Comparison of ENCODE assay signal across 29 mouse cellular contexts in the genomic region with DNA sequence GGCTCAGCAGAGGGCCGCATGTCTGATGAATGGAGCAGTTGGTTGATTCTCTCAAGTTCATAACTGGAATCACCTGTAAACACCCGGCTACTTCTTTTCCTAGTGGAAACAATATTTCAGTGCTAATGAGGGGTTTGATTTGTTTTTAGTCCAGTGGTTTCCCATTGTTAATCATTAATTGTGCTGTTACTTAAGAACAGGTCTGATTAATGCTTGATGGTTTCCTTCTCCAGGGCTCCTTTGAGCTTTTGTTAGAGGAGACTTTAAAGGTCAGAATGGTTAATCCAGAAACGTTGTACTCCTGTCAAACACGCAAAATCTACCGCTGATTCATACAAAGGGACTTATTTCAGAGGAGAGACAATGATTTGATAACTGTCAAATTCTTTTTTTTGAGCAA.
DNase-seq lines count a peak whose midpoint lies in the region; ATAC-seq and TF ChIP-seq lines count a peak whose summit lies in the region.
"Had no signal": no experiment of that assay in that cellular context is flagged by ENCODE, and none has a peak within 500 bp of the region (broad histone marks: within the 10 kb centered on the region; RNA-seq: fewer than 3 reads in every experiment).

No protein-coding gene starts in this region.

- H3K27me3 ChIP-seq in liver, adult 2 months (ENCODE audit: control insufficient read depth, insufficient read depth, low read length): no peaks in the 10 kb centered on the region
- no peaks in the 10 kb centered on the region for H3K27me3 ChIP-seq in liver, embryonic 12.5 days (replicated peaks)
- no peaks in the 10 kb centered on the region for H3K27me3 ChIP-seq in kidney, embryonic 14.5 days (ENCODE audit: control insufficient read depth, insufficient read depth, low read length)
- H3K27me3 ChIP-seq: embryonic facial prominence, embryonic 15.5 days; forebrain, embryonic 12.5 days; heart, embryonic 13.5 days; hindbrain, embryonic 15.5 days; limb, embryonic 12.5 days; neural tube, embryonic 15.5 days had no signal

- no peak overlapping the region for H3K27ac ChIP-seq in liver, adult 2 months (replicated peaks; ENCODE audit: insufficient read depth, low read depth, low read length)
- no peak overlapping the region for H3K27ac ChIP-seq in liver, embryonic 12.5 days
- no peak overlapping the region for H3K27ac ChIP-seq in kidney, embryonic 14.5 days (ENCODE audit: low read depth, low read length)
- H3K27ac ChIP-seq: embryonic facial prominence, embryonic 10.5 days; embryonic facial prominence, embryonic 15.5 days; forebrain, embryonic 12.5 days; heart, embryonic 13.5 days; hindbrain, embryonic 15.5 days; left cerebral cortex, adult 2 months; limb, embryonic 12.5 days; neural tube, embryonic 15.5 days had no signal

- H3K36me3 ChIP-seq in liver, adult 2 months (ENCODE audit: control insufficient read depth, insufficient read depth, low read length): no peaks in the 10 kb centered on the region
- H3K36me3 ChIP-seq in liver, embryonic 12.5 days: no peaks in the 10 kb centered on the region
- no peaks in the 10 kb centered on the region for H3K36me3 ChIP-seq in kidney, embryonic 14.5 days (ENCODE audit: control insufficient read depth, insufficient read depth, low read length)
- H3K36me3 ChIP-seq: embryonic facial prominence, embryonic 10.5 days; embryonic facial prominence, embryonic 15.5 days; forebrain, embryonic 12.5 days; heart, embryonic 13.5 days; hindbrain, embryonic 15.5 days; limb, embryonic 12.5 days; neural tube, embryonic 15.5 days had no signal

- H3K4me1 ChIP-seq in liver, adult 2 months (ENCODE audit: control insufficient read depth, insufficient read depth, low read length): peaks cover 20% of the 10 kb centered on the region
- H3K4me1 ChIP-seq in liver, embryonic 12.5 days: no peaks in the 10 kb centered on the region; the same call in 1 of the 2 replicates
- peaks cover 15% of the 10 kb centered on the region; the same call in 1 of the 2 replicates for H3K4me1 ChIP-seq in kidney, embryonic 14.5 days (ENCODE audit: control insufficient read depth, insufficient read depth, low read length)
- H3K4me1 ChIP-seq: embryonic facial prominence, embryonic 15.5 days; heart, embryonic 13.5 days; limb, embryonic 12.5 days had no signal

- no peak for ATAC-seq in liver, embryonic 12.5 days
- peak; percentile 63; the same call in 1 of the 2 replicates for ATAC-seq in kidney, embryonic 14.5 days (ENCODE audit: low FRiP score, low TSS enrichment)
- ATAC-seq: forebrain, postnatal 0 days; inflammation-experienced regulatory T-cells, adult 6 months; liver, postnatal 0 days had no signal

- H3K9ac ChIP-seq in liver, adult 2 months (ENCODE audit: low read depth, low read length): no peak overlapping the region
- H3K9ac ChIP-seq in liver, embryonic 12.5 days: no peak overlapping the region
- H3K9ac ChIP-seq in kidney, embryonic 14.5 days (ENCODE audit: low read depth, low read length): no peak overlapping the region
- H3K9ac ChIP-seq: embryonic facial prominence, embryonic 15.5 days; forebrain, embryonic 12.5 days; forebrain, postnatal 0 days; heart, embryonic 13.5 days; hindbrain, embryonic 15.5 days; limb, embryonic 12.5 days; liver, postnatal 0 days; neural tube, embryonic 15.5 days had no signal

- no peak overlapping the region for H3K4me2 ChIP-seq in liver, embryonic 12.5 days
- no peak overlapping the region for H3K4me2 ChIP-seq in kidney, embryonic 14.5 days (replicated peaks; ENCODE audit: low read depth, low read length)
- H3K4me2 ChIP-seq: embryonic facial prominence, embryonic 15.5 days; forebrain, embryonic 12.5 days; heart, embryonic 13.5 days; hindbrain, embryonic 15.5 days; limb, embryonic 12.5 days; liver, embryonic 11.5 days; neural tube, embryonic 15.5 days had no signal

- TF ChIP-seq POLR2A in liver, adult 2 months (IDR thresholded peaks at IDR 0.05; ENCODE audit: extremely low read depth, insufficient read depth, low read length): no peak

- DNase-seq in kidney, adult 11 months: peak; percentile 37
- DNase-seq in kidney, adult 18-20 months: no peak
- DNase-seq in liver, adult 2 months (ENCODE audit: extremely low read depth, low read depth, low spot score): peak; percentile 22
- no peak for DNase-seq in urinary bladder, postnatal 10 days (ENCODE audit: low spot score)
- DNase-seq in neural tube, embryonic 10.5 days (ENCODE audit: extremely low spot score, low spot score): no peak
- DNase-seq: adrenal gland, postnatal 25 days; cerebellum, adult 11-12 months; cerebellum, adult 9-11 months; forebrain, postnatal 0 days; gastrocnemius, postnatal 10 days; heart, postnatal 10 days; liver, postnatal 0 days; lung, postnatal 36 days; midbrain, embryonic 14.5 days; right cerebral cortex, adult 18-20 months; spleen, adult 18-20 months; thymus, postnatal 25 days had no signal

- peaks cover 2% of the 10 kb centered on the region; the same call in 1 of the 2 replicates for H3K79me2 ChIP-seq in liver, adult 2 months (ENCODE audit: control insufficient read depth, insufficient read depth, low read length)

- WGBS in liver, adult 2 months: 55% methylated on average over 5 of the region's 5 CpGs
- 67% methylated on average over 5 of the region's 5 CpGs for WGBS in liver, embryonic 12.5 days (ENCODE audit: insufficient replicate concordance)
- 35% methylated on average over 5 of the region's 5 CpGs for WGBS in kidney, embryonic 14.5 days

- H3K4me3 ChIP-seq in liver, adult 2 months (ENCODE audit: insufficient read depth, low read depth, low read length): no peak overlapping the region
- H3K4me3 ChIP-seq in liver, embryonic 12.5 days: no peak overlapping the region
- H3K4me3 ChIP-seq in kidney, embryonic 14.5 days (ENCODE audit: low read length): no peak overlapping the region
- H3K4me3 ChIP-seq: embryonic facial prominence, embryonic 10.5 days; embryonic facial prominence, embryonic 15.5 days; forebrain, embryonic 12.5 days; heart, embryonic 13.5 days; hindbrain, embryonic 15.5 days; left cerebral cortex, adult 2 months; limb, embryonic 12.5 days; neural tube, embryonic 15.5 days had no signal

- H3K9me3 ChIP-seq in liver, embryonic 12.5 days (replicated peaks): no peaks in the 10 kb centered on the region
- no peaks in the 10 kb centered on the region for H3K9me3 ChIP-seq in kidney, embryonic 14.5 days (ENCODE audit: control insufficient read depth, low read length)
- H3K9me3 ChIP-seq: embryonic facial prominence, embryonic 10.5 days; embryonic facial prominence, embryonic 15.5 days; forebrain, embryonic 12.5 days; heart, embryonic 13.5 days; hindbrain, embryonic 15.5 days; limb, embryonic 12.5 days; neural tube, embryonic 15.5 days had no signal

- TF ChIP-seq CTCF in liver, adult 2 months (IDR thresholded peaks at IDR 0.05; ENCODE audit: low read depth, low read length): no peak

Comparison
In these comparisons a context has a peak if more than half of its experiments do, and no peak if none do; other contexts are left out.
1. DNase-seq: peak in kidney, adult 11 months (single experiment) and liver, adult 2 months (single experiment); none in kidney, adult 18-20 months (single experiment), urinary bladder, postnatal 10 days (single experiment) and neural tube, embryonic 10.5 days (single experiment).